Mouse (Mus musculus) MEL (cell line): ENCODE measurements around the gene Brox.

Source experiments
- MYB ChIP-seq: IDR thresholded peaks from 2 replicates; pipeline ENCODE4 v1.6.1; 2011; ENCODE audit warnings: mild to moderate bottlenecking, low read depth, low read length, improper control_type of control experiment
- POLR2A ChIP-seq, 2 experiments: IDR thresholded peaks; 2 replicates each; pipeline ENCODE4 v1.6.1; 2011 to 2012; ENCODE audit warnings: low read length in 2 of 2, mild to moderate bottlenecking in 2 of 2, control low read depth in 1 of 2, improper control_type of control experiment in 1 of 2, low read depth in 1 of 2, moderate library complexity in 1 of 2; ENCODE audit not compliant: control insufficient read depth in 1 of 2, insufficient read depth in 1 of 2, poor library complexity in 1 of 2

- TF ChIP-seq MYB (no peak), POLR2A (IDR thresholded peaks at IDR 0.05; ENCODE audit: control insufficient read depth in 1 of 2, insufficient read depth in 1 of 2, low read depth in 1 of 2, low read length in 2 of 2, poor library complexity in 1 of 2) (peak in 1 of 2 experiments; percentile 77; a peak in 2 of 4 replicates)
Measured at GRCm38 (mm10) chr1:183265921-183266467, 31.1 kb downstream of the Brox start.
